Mouse (Mus musculus) brain, adult 2 months (tissue): ENCODE data around the gene Stk11.
A peak's percentile ranks its signal among the peaks of the same experiment; 100 is the strongest.

Experiments
- DNase-seq: peaks from one replicate; pipeline ENCODE4 v3.0.0; 2011; ENCODE audit warnings: low read depth, low spot score

Stk11 gene

GRCm38 (mm10) chr10:80094684-80095083 is 20.9 kb upstream of the Stk11 start:
- DNase-seq, result no peak

DNA sequence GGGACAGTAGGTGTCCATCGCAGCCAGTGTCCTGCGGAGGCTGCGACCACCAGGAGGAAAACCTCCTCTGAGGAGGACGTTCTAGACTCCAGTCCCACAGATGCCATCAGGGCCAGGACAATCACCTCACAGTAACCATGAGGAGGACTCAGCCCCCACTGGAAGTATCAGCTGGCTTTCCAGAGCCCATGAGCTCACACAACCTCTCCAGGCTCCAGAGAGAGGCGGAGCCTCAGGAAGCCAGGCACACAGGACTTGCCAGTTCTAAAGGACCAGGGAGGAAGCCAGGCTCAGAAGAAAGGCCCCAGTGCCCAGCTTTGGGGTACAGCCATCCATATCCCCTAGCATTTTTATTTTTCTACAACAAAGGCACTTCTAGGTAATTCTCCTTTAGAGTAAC is 20.1 kb upstream of the Stk11 start:
- DNase-seq, result peak; percentile 58

DNA sequence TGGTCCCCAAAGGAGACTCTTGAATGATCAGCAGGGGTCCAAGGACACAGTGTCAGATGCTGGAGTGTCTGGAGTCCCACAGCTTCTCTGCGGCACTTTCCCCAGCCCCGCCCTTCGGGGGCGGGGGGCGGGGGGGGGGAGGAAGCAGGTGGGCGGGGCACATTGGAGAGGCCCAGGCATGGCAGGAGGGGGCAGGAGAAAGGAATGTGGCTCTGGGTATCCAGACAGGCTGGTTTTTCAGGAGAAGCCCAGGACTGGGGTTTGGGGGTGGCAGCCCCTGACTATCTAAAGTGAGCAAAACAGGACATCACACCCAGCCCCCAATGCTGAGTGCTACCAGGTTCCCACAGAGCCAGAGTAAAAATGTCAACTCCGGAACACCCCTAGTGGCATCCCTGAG is 18.3 kb upstream of the Stk11 start:
- DNase-seq, result no peak

- DNase-seq, result no peak
These were observed 17.0 kb upstream of the Stk11 start for GRCm38 (mm10) chr10:80098630-80099029.

GRCm38 (mm10) chr10:80100982-80101381 is 14.6 kb upstream of the Stk11 start:
- DNase-seq, result no peak

DNA sequence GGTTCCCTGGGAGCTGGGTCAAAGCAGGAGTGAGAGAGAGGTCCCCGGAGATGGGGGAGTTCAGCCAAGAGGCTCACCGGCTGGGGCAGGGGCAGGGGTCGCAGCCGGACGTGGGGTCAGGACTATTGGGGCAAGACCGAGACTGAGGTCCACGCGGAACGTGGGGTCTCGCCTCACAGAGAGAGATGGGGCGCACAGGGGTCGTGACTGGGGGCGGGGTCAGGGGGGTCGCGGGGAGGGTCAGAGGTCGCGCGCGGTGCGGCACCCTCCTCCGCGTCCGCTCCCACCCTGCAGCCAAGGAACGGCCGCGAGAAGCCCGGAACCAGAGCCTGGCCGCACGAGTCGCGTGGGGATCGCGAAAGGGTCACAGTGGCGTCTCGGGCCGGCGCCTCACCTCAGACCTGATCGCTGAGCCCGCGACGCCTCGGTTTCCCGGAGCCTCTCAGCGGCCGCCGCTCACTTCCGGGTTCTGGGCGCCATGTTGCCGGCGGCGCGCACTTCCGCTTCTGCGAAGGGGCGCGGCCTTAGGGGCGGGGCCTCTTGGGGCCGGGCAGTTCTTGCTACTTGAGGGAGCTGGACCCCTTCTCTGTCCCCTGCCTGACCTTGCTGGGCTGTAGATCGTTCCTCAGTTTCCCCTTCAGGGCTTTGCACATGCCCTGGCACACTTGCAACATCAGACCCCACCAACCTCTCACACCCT is 13.2 kb upstream of the Stk11 start:
- peak; percentile 87 for DNase-seq

- DNase-seq, result no peak
These were observed 12.6 kb upstream of the Stk11 start for GRCm38 (mm10) chr10:80103032-80103431.

GRCm38 (mm10) chr10:80104181-80104580 is 11.4 kb upstream of the Stk11 start:
- DNase-seq, result no peak

GRCm38 (mm10) chr10:80105460-80105859 is 10.1 kb upstream of the Stk11 start, which contains the start of gene Sbno2:
Gene Sbno2 (minus strand): TSS chr10:80105571.
- DNase-seq, result no peak

- DNase-seq, result no peak
These were observed 9.7 kb upstream of the Stk11 start for GRCm38 (mm10) chr10:80105926-80106325.

- no peak for DNase-seq
These were observed 7.9 kb upstream of the Stk11 start for GRCm38 (mm10) chr10:80107678-80108077.

DNA sequence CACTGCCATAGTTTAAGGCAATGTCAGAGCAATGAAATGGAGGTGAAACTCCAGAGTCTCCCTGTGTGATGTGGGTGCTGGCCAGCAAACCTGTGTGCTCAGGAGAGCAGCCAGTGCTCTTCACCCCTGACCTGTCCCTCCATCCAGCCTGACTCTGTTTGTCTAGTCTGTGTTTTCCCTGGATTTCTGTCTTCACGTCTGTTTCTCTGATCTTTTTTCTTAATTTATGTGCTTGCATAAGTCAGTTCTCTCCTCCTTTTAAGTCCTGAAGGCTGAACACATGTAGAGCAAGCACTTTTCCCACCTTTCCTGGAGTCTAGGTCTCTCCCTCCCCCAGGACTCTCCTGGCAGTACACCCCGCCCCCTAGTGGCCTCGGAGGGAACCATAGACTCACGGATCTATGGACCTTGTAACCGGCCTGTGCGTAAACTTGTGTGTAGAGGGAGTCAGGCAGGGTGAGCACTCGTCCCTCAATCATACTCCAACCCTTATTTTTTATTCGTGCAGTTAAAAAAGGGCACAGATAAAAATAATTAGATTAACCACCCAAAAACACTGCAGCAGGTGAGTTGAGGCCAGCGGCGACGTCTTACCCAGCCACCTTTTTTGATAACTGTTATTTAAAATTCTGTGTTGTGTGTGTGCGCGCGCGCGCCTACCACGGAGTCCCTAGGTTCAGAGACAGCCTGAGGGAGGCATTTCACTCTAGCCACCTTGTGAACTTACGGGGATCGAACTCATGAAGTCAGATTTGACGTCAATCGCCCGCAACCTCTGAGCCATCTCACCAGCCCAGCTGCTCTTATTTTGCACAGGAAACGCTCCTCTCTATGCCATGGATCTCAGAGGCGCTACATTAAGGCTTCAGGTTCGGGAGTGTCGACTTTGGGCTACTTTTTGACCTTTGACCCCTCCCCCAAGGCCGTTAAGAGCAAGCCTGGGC is 990 bp upstream of the Stk11 start:
- peak; percentile 96 for DNase-seq

DNA sequence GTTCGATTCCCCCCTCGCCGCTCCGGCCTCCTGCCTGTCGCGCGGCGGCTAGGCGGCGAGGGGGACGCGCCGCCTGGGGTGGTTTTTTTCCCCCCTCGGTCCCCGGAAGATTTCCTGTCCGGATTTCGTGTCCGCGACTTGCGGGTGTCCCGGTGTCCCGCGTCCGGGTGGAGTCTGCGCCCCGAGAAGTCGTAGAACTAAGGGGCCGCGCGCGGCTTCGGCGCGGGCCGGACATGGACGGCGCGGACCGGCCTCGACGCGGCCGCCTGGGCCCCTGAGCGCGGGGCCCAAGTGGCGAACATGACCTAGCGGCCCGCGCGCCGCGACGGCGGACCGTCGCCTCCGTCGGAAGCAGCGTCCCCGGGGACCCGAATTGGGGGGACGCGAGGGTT is 337 bp downstream of the Stk11 start:
- DNase-seq, result no peak

DNA sequence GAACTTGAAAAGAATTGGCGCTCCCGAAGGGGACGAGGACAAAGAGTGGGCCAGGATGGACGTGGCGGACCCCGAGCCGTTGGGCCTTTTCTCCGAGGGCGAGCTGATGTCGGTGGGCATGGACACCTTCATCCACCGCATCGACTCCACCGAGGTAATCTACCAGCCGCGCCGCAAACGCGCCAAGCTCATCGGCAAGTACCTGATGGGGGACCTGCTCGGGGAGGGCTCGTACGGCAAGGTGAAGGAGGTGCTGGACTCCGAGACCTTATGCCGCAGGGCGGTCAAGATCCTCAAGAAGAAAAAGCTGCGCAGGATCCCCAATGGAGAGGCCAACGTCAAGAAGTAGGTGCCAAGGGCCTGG is 942 bp downstream of the Stk11 start:
- DNase-seq, result no peak

GRCm38 (mm10) chr10:80116927-80117691 is 1.5 kb downstream of the Stk11 start:
- DNase-seq, result peak; percentile 41

DNA sequence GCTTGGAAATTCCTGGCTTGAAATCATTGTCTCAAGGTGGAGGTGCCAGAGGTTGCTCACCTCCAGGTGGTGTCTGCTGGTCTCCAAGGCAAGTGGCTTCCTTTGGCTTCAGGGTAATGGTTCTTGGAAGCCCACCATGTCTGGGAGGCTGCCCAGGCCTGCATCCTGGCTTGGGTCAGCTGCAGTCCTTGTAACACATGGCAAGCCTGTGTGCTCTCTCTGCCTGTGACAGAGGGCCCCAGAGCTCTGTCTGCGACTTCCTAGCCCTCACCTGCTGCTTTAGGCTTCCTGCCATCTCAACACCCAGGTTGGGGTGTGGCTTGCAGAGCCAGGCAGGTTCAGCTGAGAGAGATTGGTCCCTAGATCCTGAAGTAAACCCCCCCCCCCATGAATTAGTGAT is 2.1 kb downstream of the Stk11 start:
- peak; percentile 64 for DNase-seq

DNA sequence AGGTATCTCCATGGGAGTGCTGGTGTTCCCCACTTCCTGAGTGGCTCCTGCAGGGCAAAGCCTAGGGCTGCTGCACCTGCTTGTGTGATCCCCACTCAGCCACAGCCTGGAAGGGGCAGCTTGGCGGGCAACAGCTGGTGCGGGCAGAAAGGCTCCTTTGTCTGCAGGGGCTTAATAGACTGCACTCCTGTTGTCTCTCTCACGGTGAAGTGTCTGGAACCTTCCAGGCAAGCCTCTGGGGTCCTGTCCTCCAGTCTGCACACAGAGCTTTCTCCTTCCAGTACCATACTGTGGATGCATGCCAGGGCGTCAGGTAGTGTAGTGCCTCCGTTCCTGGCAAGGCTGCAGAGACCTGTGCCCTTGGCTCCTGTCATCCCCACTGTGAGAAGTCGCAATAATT is 2.9 kb downstream of the Stk11 start:
- DNase-seq, result no peak

- DNase-seq, result no peak
These were observed 4.5 kb downstream of the Stk11 start for GRCm38 (mm10) chr10:80120146-80120545.

DNA sequence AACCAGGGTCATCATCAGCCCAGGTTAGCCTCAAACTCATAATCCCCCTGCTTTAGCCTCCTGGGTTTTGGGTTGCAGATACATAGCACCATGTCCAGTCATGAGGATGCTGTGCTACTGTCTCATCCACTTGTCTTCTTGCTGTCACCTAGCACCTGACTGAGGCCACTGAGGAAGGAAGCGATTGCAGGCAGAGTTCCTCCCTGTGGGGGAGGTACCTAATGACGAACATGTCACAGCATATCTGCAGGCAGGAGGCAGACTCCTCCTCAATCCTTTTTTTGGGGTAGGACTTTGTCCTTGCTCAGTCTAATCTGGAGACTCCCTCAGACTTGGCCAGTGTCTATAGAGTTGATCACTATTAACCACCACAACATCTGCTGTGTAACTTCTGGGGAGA is 6.0 kb downstream of the Stk11 start:
- DNase-seq, result no peak

GRCm38 (mm10) chr10:80123932-80124562 is 8.4 kb downstream of the Stk11 start:
- no peak for DNase-seq

DNA sequence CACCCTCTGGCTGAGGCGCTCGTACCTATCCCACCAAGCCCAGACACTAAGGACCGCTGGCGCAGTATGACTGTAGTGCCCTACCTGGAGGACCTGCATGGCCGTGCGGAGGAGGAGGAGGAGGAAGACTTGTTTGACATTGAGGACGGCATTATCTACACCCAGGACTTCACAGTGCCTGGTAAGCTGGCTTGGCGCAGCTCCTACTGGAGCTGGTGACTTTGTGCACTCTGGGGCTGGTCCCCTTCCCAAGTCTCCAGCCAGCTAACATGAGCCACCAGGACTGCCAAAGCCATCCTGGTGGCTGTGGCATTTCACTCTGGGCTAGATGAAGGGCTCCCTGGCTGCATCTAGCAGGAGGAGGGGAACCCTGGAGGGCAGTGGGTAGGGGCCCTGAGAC is 12.3 kb downstream of the Stk11 start:
- no peak for DNase-seq

DNA sequence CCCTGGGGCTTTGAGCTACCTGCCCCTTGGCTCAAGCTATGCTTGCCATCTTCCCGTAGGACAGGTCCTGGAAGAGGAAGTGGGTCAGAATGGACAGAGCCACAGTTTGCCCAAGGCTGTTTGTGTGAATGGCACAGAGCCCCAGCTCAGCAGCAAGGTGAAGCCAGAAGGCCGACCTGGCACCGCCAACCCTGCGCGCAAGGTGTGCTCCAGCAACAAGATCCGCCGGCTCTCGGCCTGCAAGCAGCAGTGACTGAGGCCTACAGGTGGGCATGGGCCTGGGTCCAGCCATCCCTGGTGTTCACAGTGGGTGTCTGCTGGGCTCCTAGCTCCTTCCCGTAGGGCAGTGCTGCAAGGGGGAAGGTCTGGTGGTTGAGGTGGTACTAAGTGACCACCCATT is 14.2 kb downstream of the Stk11 start:
- peak; percentile 89 for DNase-seq
